Mouse (Mus musculus): ENCODE results near the gene Hoxb5. TPM values are rescaled to one million over a fixed set of nuclear protein-coding genes. Genes with fewer than 3 reads are reported as not detected.
A peak's percentile ranks its signal among the peaks of the same experiment; 100 is the strongest.

The Hoxb5 gene
- polyA plus RNA-seq, 1 experiment from 2014 or later = 18.8 TPM

GRCm38 (mm10) chr11:96284041-96284749, 18.9 kb upstream of the Hoxb5 start:
- peaks cover 48% of the 10 kb centered on the region for H3K4me1 ChIP-seq
- H3K9me3 ChIP-seq (replicated peaks) = no peaks in the 10 kb centered on the region
- H3K27me3 ChIP-seq = 0 out of 2 replicates have a peak, but pooled peaks cover 3% of the 10 kb centered on the region
- no peaks in the 10 kb centered on the region for H3K36me3 ChIP-seq
- peak overlapping the region; percentile 96 for H3K9ac ChIP-seq
- no peak for ATAC-seq (replicated peaks; ENCODE audit: low FRiP score)
- peak overlapping the region; percentile 80 for H3K4me3 ChIP-seq (replicated peaks)
- H3K4me2 ChIP-seq = peak overlapping the region; percentile 90
- under 1% methylated on average over 47 of the region's 49 CpGs for WGBS
- H3K27ac ChIP-seq = peak overlapping the region; percentile 100

GRCm38 (mm10) chr11:96284774-96285734, 18.1 kb upstream of the Hoxb5 start:
- Histone ChIP-seq H3K27ac (peak overlapping the region; percentile 100), H3K9me3 (replicated peaks) (no peaks in the 10 kb centered on the region), H3K4me2 (peak overlapping the region; percentile 90), H3K4me1 (peaks cover 46% of the 10 kb centered on the region), H3K4me3 (replicated peaks) (peak overlapping the region; percentile 80), H3K36me3 (no peaks in the 10 kb centered on the region), H3K9ac (peak overlapping the region; percentile 96), H3K27me3 (0 out of 2 replicates have a peak, but pooled peaks cover 3% of the 10 kb centered on the region)
- peak; percentile 91 for ATAC-seq (replicated peaks; ENCODE audit: low FRiP score)
- WGBS = under 1% methylated on average over 37 of the region's 37 CpGs

GRCm38 (mm10) chr11:96285771-96286738, 17.1 kb upstream of the Hoxb5 start, which contains the start of gene Hoxb7:
Gene Hoxb7, plus strand, starts transcription at chr11:96286623.
- Histone ChIP-seq H3K9me3 (replicated peaks) (no peaks in the 10 kb centered on the region), H3K4me2 (peak within 1 kb of the TSS; percentile 90), H3K4me1 (peaks cover 48% of the 10 kb centered on the region), H3K27ac (peak within 1 kb of the TSS; percentile 100), H3K27me3 (no peaks in the 10 kb centered on the region), H3K9ac (peak within 1 kb of the TSS; percentile 96), H3K36me3 (no peaks in the 10 kb centered on the region), H3K4me3 (replicated peaks) (peak within 1 kb of the TSS; percentile 80)
- ATAC-seq (replicated peaks; ENCODE audit: low FRiP score) = 0 out of 2 replicates have a peak, but pooled peaks have one; percentile 23
- under 1% methylated on average over 43 of the region's 43 CpGs for WGBS

DNA sequence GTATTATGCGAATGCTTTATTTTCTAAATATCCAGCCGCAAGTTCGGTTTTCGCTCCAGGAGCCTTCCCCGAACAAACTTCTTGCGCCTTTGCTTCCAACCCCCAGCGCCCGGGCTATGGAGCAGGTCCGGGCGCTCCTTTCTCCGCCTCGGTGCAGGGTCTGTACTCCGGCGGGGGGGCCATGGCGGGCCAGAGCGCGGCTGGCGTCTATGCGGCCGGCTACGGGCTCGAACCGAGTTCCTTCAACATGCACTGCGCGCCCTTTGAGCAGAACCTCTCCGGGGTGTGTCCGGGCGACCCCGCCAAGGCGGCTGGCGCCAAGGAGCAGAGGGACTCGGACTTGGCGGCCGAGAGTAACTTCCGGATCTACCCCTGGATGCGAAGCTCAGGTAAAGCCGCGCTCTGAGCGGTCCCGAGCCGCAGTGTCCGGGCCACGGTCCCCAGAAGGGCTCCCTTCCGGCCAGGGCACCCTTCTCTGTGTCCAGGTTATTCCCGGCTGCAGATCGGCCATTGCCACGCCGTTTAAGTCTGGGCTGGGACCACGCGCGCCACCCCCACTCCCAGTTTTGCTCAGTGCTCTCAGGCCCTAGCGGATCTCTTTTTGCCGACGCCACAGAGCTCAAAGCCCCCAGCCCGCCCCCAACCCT, 16.3 kb upstream of the Hoxb5 start:
- no peak; the same call in 1 of the 2 replicates for ATAC-seq (replicated peaks; ENCODE audit: low FRiP score)
- H3K4me1 ChIP-seq = peaks cover 47% of the 10 kb centered on the region
- peak overlapping the region; percentile 96 for H3K9ac ChIP-seq
- H3K36me3 ChIP-seq = no peaks in the 10 kb centered on the region
- under 1% methylated on average over 55 of the region's 55 CpGs for WGBS
- peak overlapping the region; percentile 80 for H3K4me3 ChIP-seq (replicated peaks)
- H3K4me2 ChIP-seq = peak overlapping the region; percentile 90
- no peaks in the 10 kb centered on the region for H3K27me3 ChIP-seq
- H3K9me3 ChIP-seq (replicated peaks) = no peaks in the 10 kb centered on the region
- H3K27ac ChIP-seq = peak overlapping the region; percentile 100

- H3K27me3 ChIP-seq = no peaks in the 10 kb centered on the region
- H3K4me2 ChIP-seq = peak overlapping the region; percentile 90
- WGBS = 3% methylated on average over 9 of the region's 9 CpGs
- peak overlapping the region; percentile 100 for H3K27ac ChIP-seq
- no peaks in the 10 kb centered on the region for H3K36me3 ChIP-seq
- H3K9me3 ChIP-seq (replicated peaks) = no peaks in the 10 kb centered on the region
- no peak for ATAC-seq (replicated peaks; ENCODE audit: low FRiP score)
- H3K4me3 ChIP-seq (replicated peaks) = peak overlapping the region; percentile 80
- H3K9ac ChIP-seq = peak overlapping the region; percentile 96
- peaks cover 44% of the 10 kb centered on the region for H3K4me1 ChIP-seq
Measured at GRCm38 (mm10) chr11:96287411-96287810, 15.7 kb upstream of the Hoxb5 start.

GRCm38 (mm10) chr11:96288455-96289221, 14.5 kb upstream of the Hoxb5 start:
- WGBS = 33% methylated on average over 1 of the region's 1 CpGs
- Histone ChIP-seq H3K36me3 (no peaks in the 10 kb centered on the region), H3K27me3 (no peaks in the 10 kb centered on the region), H3K9me3 (replicated peaks) (no peaks in the 10 kb centered on the region), H3K9ac (peak overlapping the region; percentile 96), H3K27ac (peak overlapping the region; percentile 100), H3K4me1 (peaks cover 43% of the 10 kb centered on the region), H3K4me3 (replicated peaks) (peak overlapping the region; percentile 80), H3K4me2 (peak overlapping the region; percentile 90)
- no peak for ATAC-seq (replicated peaks; ENCODE audit: low FRiP score)

GRCm38 (mm10) chr11:96289293-96289692, 13.8 kb upstream of the Hoxb5 start:
- ATAC-seq (replicated peaks; ENCODE audit: low FRiP score) = no peak
- H3K9ac ChIP-seq = peak overlapping the region; percentile 96
- H3K27ac ChIP-seq = peak overlapping the region; percentile 100
- H3K36me3 ChIP-seq = no peaks in the 10 kb centered on the region
- H3K4me1 ChIP-seq = peaks cover 42% of the 10 kb centered on the region
- peak overlapping the region; percentile 80 for H3K4me3 ChIP-seq (replicated peaks)
- WGBS = 25% methylated on average over 21 of the region's 21 CpGs
- peak overlapping the region; percentile 90 for H3K4me2 ChIP-seq
- H3K9me3 ChIP-seq (replicated peaks) = no peaks in the 10 kb centered on the region
- H3K27me3 ChIP-seq = no peaks in the 10 kb centered on the region

- WGBS = 32% methylated on average over 6 of the region's 6 CpGs
- peaks cover 42% of the 10 kb centered on the region for H3K4me1 ChIP-seq
- H3K4me3 ChIP-seq (replicated peaks) = peak overlapping the region; percentile 80
- H3K27ac ChIP-seq = peak overlapping the region; percentile 100
- peak overlapping the region; percentile 96 for H3K9ac ChIP-seq
- H3K27me3 ChIP-seq = no peaks in the 10 kb centered on the region
- H3K36me3 ChIP-seq = no peaks in the 10 kb centered on the region
- peak overlapping the region; percentile 90 for H3K4me2 ChIP-seq
- no peak for ATAC-seq (replicated peaks; ENCODE audit: low FRiP score)
- no peaks in the 10 kb centered on the region for H3K9me3 ChIP-seq (replicated peaks)
Measured at GRCm38 (mm10) chr11:96289837-96290236, 13.3 kb upstream of the Hoxb5 start.

GRCm38 (mm10) chr11:96290705-96291355, 12.3 kb upstream of the Hoxb5 start:
- no peaks in the 10 kb centered on the region for H3K9me3 ChIP-seq (replicated peaks)
- H3K4me3 ChIP-seq (replicated peaks) = peak overlapping the region; percentile 80
- peak overlapping the region; percentile 90 for H3K4me2 ChIP-seq
- H3K9ac ChIP-seq = peak overlapping the region; percentile 96
- H3K4me1 ChIP-seq = peaks cover 47% of the 10 kb centered on the region
- 23% methylated on average over 17 of the region's 17 CpGs for WGBS
- no peak for ATAC-seq (replicated peaks; ENCODE audit: low FRiP score)
- no peaks in the 10 kb centered on the region for H3K27me3 ChIP-seq
- no peaks in the 10 kb centered on the region for H3K36me3 ChIP-seq
- peak overlapping the region; percentile 100 for H3K27ac ChIP-seq

Data from kidney, embryonic 15.5 days (tissue).